Comparison of ENCODE assay signal across 9 mouse cellular contexts in genomic region chr10:128188242-128188877, GRCm38 (mm10). TPM values are rescaled to one million over a fixed set of nuclear protein-coding genes. Genes with fewer than 3 reads are reported as not detected.
DNase-seq lines count a peak whose midpoint lies in the region; ATAC-seq lines count a peak whose summit lies in the region.
"Had no signal": no experiment of that assay in that cellular context is flagged by ENCODE, and none has a peak within 500 bp of the region (broad histone marks: within the 10 kb centered on the region; RNA-seq: fewer than 3 reads in every experiment).

No protein-coding gene starts in this region.

- no peaks in the 10 kb centered on the region for H3K27me3 ChIP-seq in intestine, embryonic 14.5 days (replicated peaks; ENCODE audit: control insufficient read depth, insufficient read depth, low read length)
- no peaks in the 10 kb centered on the region for H3K27me3 ChIP-seq in intestine, embryonic 15.5 days (replicated peaks)
- peaks cover 6% of the 10 kb centered on the region for H3K27me3 ChIP-seq in embryonic facial prominence, embryonic 10.5 days (replicated peaks; ENCODE audit: low read depth, poor library complexity, severe bottlenecking)
- H3K27me3 ChIP-seq in midbrain, embryonic 16.5 days (ENCODE audit: control insufficient read depth, insufficient read depth, low read depth, low read length) = no peaks in the 10 kb centered on the region
- H3K27me3 ChIP-seq in splenic B cell, adult 2 months (ENCODE audit: control insufficient read depth, insufficient read depth, low read length, poor library complexity, severe bottlenecking) = no peaks in the 10 kb centered on the region; the same call in 1 of the 2 replicates
- H3K27me3 ChIP-seq: embryonic facial prominence, embryonic 12.5 days had no signal

- no peak overlapping the region for H3K4me2 ChIP-seq in intestine, embryonic 14.5 days (ENCODE audit: low read length)
- no peak overlapping the region for H3K4me2 ChIP-seq in intestine, embryonic 15.5 days (replicated peaks)
- 0 out of 2 replicates have a peak overlapping the region, but pooled peaks have one; percentile 5 for H3K4me2 ChIP-seq in midbrain, embryonic 16.5 days (ENCODE audit: low read length)
- H3K4me2 ChIP-seq: embryonic facial prominence, embryonic 12.5 days had no signal

- H3K9me3 ChIP-seq in intestine, embryonic 14.5 days (ENCODE audit: control insufficient read depth, low read length) = no peaks in the 10 kb centered on the region
- H3K9me3 ChIP-seq in intestine, embryonic 15.5 days = no peaks in the 10 kb centered on the region
- no peaks in the 10 kb centered on the region for H3K9me3 ChIP-seq in embryonic facial prominence, embryonic 10.5 days
- H3K9me3 ChIP-seq in midbrain, embryonic 16.5 days (replicated peaks; ENCODE audit: control insufficient read depth, low read length, poor library complexity, severe bottlenecking) = no peaks in the 10 kb centered on the region
- H3K9me3 ChIP-seq: embryonic facial prominence, embryonic 12.5 days had no signal

- H3K4me1 ChIP-seq in intestine, embryonic 14.5 days (replicated peaks; ENCODE audit: control insufficient read depth, insufficient read depth, low read length) = no peaks in the 10 kb centered on the region
- H3K4me1 ChIP-seq in intestine, embryonic 15.5 days (replicated peaks) = no peaks in the 10 kb centered on the region
- no peaks in the 10 kb centered on the region for H3K4me1 ChIP-seq in embryonic facial prominence, embryonic 10.5 days
- H3K4me1 ChIP-seq in midbrain, embryonic 16.5 days (ENCODE audit: control insufficient read depth, insufficient read depth, low read length) = peaks cover 3% of the 10 kb centered on the region; the same call in 1 of the 2 replicates
- H3K4me1 ChIP-seq: embryonic facial prominence, embryonic 12.5 days had no signal

- WGBS in intestine, embryonic 14.5 days = 48% methylated on average over 2 of the region's 2 CpGs
- 47% methylated on average over 2 of the region's 2 CpGs for WGBS in intestine, embryonic 15.5 days
- 51% methylated on average over 2 of the region's 2 CpGs for WGBS in embryonic facial prominence, embryonic 10.5 days
- 47% methylated on average over 2 of the region's 2 CpGs for WGBS in midbrain, embryonic 16.5 days

- ATAC-seq in intestine, embryonic 14.5 days (replicated peaks; ENCODE audit: low FRiP score, low TSS enrichment, low read depth) = no peak
- ATAC-seq in intestine, embryonic 15.5 days = no peak
- no peak for ATAC-seq in midbrain, embryonic 16.5 days

- H3K9ac ChIP-seq in intestine, embryonic 14.5 days (ENCODE audit: low read length) = no peak overlapping the region
- H3K9ac ChIP-seq in intestine, embryonic 15.5 days = no peak overlapping the region
- H3K9ac ChIP-seq in midbrain, embryonic 16.5 days (ENCODE audit: low read depth, low read length) = no peak overlapping the region
- H3K9ac ChIP-seq: embryonic facial prominence, embryonic 12.5 days had no signal

- H3K27ac ChIP-seq in intestine, embryonic 14.5 days (ENCODE audit: low read depth) = no peak overlapping the region
- H3K27ac ChIP-seq in intestine, embryonic 15.5 days = no peak overlapping the region
- no peak overlapping the region for H3K27ac ChIP-seq in embryonic facial prominence, embryonic 10.5 days (replicated peaks)
- H3K27ac ChIP-seq in midbrain, embryonic 16.5 days (ENCODE audit: low read length) = no peak overlapping the region
- H3K27ac ChIP-seq: embryonic facial prominence, embryonic 12.5 days had no signal

- DNase-seq in intestine, embryonic 14.5 days (ENCODE audit: low spot score) = peak; percentile 82
- DNase-seq in adrenal gland, adult 8-10 months = peak; percentile 55
- peak; percentile 72 for DNase-seq in embryonic facial prominence, embryonic 10.5 days (ENCODE audit: low spot score)
- DNase-seq in heart, postnatal 36 days = peak; percentile 77 to 86
- DNase-seq in left cerebral cortex, postnatal 10 days (ENCODE audit: extremely low spot score in 1 of 2, low spot score in 2 of 2) = peak; percentile 68 to 74
- peak; percentile 87 for DNase-seq in splenic B cell, adult 2 months (ENCODE audit: low read depth, low spot score)

- intact Hi-C loops in heart, postnatal 36 days (cut with DNase I) = loop anchor here (1.0 to 10.0 kb wide), 3 partner anchors 48 to 234 kb away; partner anchors contain the start of gene Baz2a
- intact Hi-C loops in left cerebral cortex, postnatal 10 days (cut with DNase I) = loop anchor here (2.0 to 10.0 kb wide), 3 partner anchors 46 to 454 kb away; partner anchors contain the start of genes Baz2a and Zbtb39

- H3K4me3 ChIP-seq in intestine, embryonic 14.5 days (ENCODE audit: low read depth, low read length) = no peak overlapping the region
- H3K4me3 ChIP-seq in intestine, embryonic 15.5 days (replicated peaks) = no peak overlapping the region
- H3K4me3 ChIP-seq in embryonic facial prominence, embryonic 10.5 days = no peak overlapping the region
- H3K4me3 ChIP-seq in midbrain, embryonic 16.5 days (ENCODE audit: low read depth, low read length) = no peak overlapping the region
- H3K4me3 ChIP-seq: embryonic facial prominence, embryonic 12.5 days had no signal

- H3K36me3 ChIP-seq in intestine, embryonic 14.5 days (ENCODE audit: control insufficient read depth, insufficient read depth, low read length) = no peaks in the 10 kb centered on the region
- no peaks in the 10 kb centered on the region for H3K36me3 ChIP-seq in intestine, embryonic 15.5 days
- no peaks in the 10 kb centered on the region for H3K36me3 ChIP-seq in embryonic facial prominence, embryonic 10.5 days (replicated peaks)
- H3K36me3 ChIP-seq in midbrain, embryonic 16.5 days (ENCODE audit: control insufficient read depth, insufficient read depth, low read length) = no peaks in the 10 kb centered on the region
- H3K36me3 ChIP-seq in splenic B cell, adult 2 months (ENCODE audit: control insufficient read depth, insufficient read depth, low read length, poor library complexity, severe bottlenecking) = no peaks in the 10 kb centered on the region
- H3K36me3 ChIP-seq: embryonic facial prominence, embryonic 12.5 days had no signal

RNA-seq across cellular contexts. Expression of gene Gls2, which starts 5.9 kb away (rescaled TPM):
- 1.7 TPM in 2 replicates for polyA plus RNA-seq in intestine, embryonic 14.5 days (2014; fragmentation: Nextera tagmentation; extraction: Ambion mirVana)
- polyA plus RNA-seq in intestine, embryonic 15.5 days (2015; fragmentation: Nextera tagmentation; extraction: Ambion mirVana) = 1.8 and 3.3 TPM in 2 replicates
- total RNA-seq in adrenal gland, adult 8-10 months (2022) = 1 to 10 TPM; 2.5 to 4.2 (median 3.5) TPM
- polyA plus RNA-seq in embryonic facial prominence, embryonic 10.5 days (2016; fragmentation: Nextera tagmentation; extraction: Ambion mirVana) = 1.4 and 1.5 TPM in 2 replicates
- under 1 TPM; 0.58 to 0.92 TPM for total RNA-seq in heart, postnatal 36 days (2021)
- 10 to 100 TPM; 17.8 to 18.7 TPM for total RNA-seq in left cerebral cortex, postnatal 10 days (2021)
- 1.1 and 1.7 TPM in 2 replicates for polyA plus RNA-seq in midbrain, embryonic 16.5 days (2015; fragmentation: Nextera tagmentation; extraction: Ambion mirVana)

RNA-seq across cellular contexts. Expression of gene Rbms2, which starts 8.3 kb away (rescaled TPM):
- 25.3 and 31.0 TPM in 2 replicates for polyA plus RNA-seq in intestine, embryonic 14.5 days (2014; fragmentation: Nextera tagmentation; extraction: Ambion mirVana)
- polyA plus RNA-seq in intestine, embryonic 15.5 days (2015; fragmentation: Nextera tagmentation; extraction: Ambion mirVana) = 24.8 and 27.0 TPM in 2 replicates
- total RNA-seq in adrenal gland, adult 8-10 months (2022) = 100 to 1,000 TPM in 2 of 4 experiments, 10 to 100 TPM in 2; 83.6 to 110 (median 99.3) TPM
- 27.9 and 31.0 TPM in 2 replicates for polyA plus RNA-seq in embryonic facial prominence, embryonic 10.5 days (2016; fragmentation: Nextera tagmentation; extraction: Ambion mirVana)
- 10 to 100 TPM; 89.2 to 95.3 TPM for total RNA-seq in heart, postnatal 36 days (2021)
- 10 to 100 TPM; 10.7 to 11.6 TPM for total RNA-seq in left cerebral cortex, postnatal 10 days (2021)
- 7.0 and 7.8 TPM in 2 replicates for polyA plus RNA-seq in midbrain, embryonic 16.5 days (2015; fragmentation: Nextera tagmentation; extraction: Ambion mirVana)

RNA-seq across cellular contexts. Expression of gene Spryd4, which starts 23.2 kb away (rescaled TPM):
- 34.9 and 37.2 TPM in 2 replicates for polyA plus RNA-seq in intestine, embryonic 14.5 days (2014; fragmentation: Nextera tagmentation; extraction: Ambion mirVana)
- polyA plus RNA-seq in intestine, embryonic 15.5 days (2015; fragmentation: Nextera tagmentation; extraction: Ambion mirVana) = 34.8 and 35.9 TPM in 2 replicates
- total RNA-seq in adrenal gland, adult 8-10 months (2022) = 10 to 100 TPM; 15.3 to 17.3 (median 16.9) TPM
- 31.3 and 31.8 TPM in 2 replicates for polyA plus RNA-seq in embryonic facial prominence, embryonic 10.5 days (2016; fragmentation: Nextera tagmentation; extraction: Ambion mirVana)
- total RNA-seq in heart, postnatal 36 days (2021) = 10 to 100 TPM; 35.7 to 41.4 TPM
- total RNA-seq in left cerebral cortex, postnatal 10 days (2021) = 10 to 100 TPM; 11.5 to 12.6 TPM
- polyA plus RNA-seq in midbrain, embryonic 16.5 days (2015; fragmentation: Nextera tagmentation; extraction: Ambion mirVana) = 19.6 and 22.1 TPM in 2 replicates

RNA-seq across cellular contexts. Expression of gene Mip, which starts 37.3 kb away (rescaled TPM):
- polyA plus RNA-seq in intestine, embryonic 14.5 days (2014; fragmentation: Nextera tagmentation; extraction: Ambion mirVana) = not detected in 2 replicates
- polyA plus RNA-seq in intestine, embryonic 15.5 days (2015; fragmentation: Nextera tagmentation; extraction: Ambion mirVana) = 0.19 TPM in 1 of 2 replicates, not detected in the other
- not detected for total RNA-seq in adrenal gland, adult 8-10 months (2022)
- not detected in 2 replicates for polyA plus RNA-seq in embryonic facial prominence, embryonic 10.5 days (2016; fragmentation: Nextera tagmentation; extraction: Ambion mirVana)
- not detected for total RNA-seq in heart, postnatal 36 days (2021)
- not detected for total RNA-seq in left cerebral cortex, postnatal 10 days (2021)
- polyA plus RNA-seq in midbrain, embryonic 16.5 days (2015; fragmentation: Nextera tagmentation; extraction: Ambion mirVana) = 0.11 and 0.24 TPM in 2 replicates

RNA-seq across cellular contexts. Expression of gene Timeless, which starts 43.5 kb away (rescaled TPM):
- polyA plus RNA-seq in intestine, embryonic 14.5 days (2014; fragmentation: Nextera tagmentation; extraction: Ambion mirVana) = 58.1 and 59.5 TPM in 2 replicates
- 40.8 and 41.3 TPM in 2 replicates for polyA plus RNA-seq in intestine, embryonic 15.5 days (2015; fragmentation: Nextera tagmentation; extraction: Ambion mirVana)
- total RNA-seq in adrenal gland, adult 8-10 months (2022) = 10 to 100 TPM in 2 of 4 experiments, 1 to 10 TPM in 2; 8.0 to 14.4 (median 11.1) TPM
- polyA plus RNA-seq in embryonic facial prominence, embryonic 10.5 days (2016; fragmentation: Nextera tagmentation; extraction: Ambion mirVana) = 95.9 and 103 TPM in 2 replicates
- total RNA-seq in heart, postnatal 36 days (2021) = 10 to 100 TPM in 1 of 2 experiments, 1 to 10 TPM in 1; 8.9 to 12.2 TPM
- total RNA-seq in left cerebral cortex, postnatal 10 days (2021) = 1 to 10 TPM; 8.3 to 9.7 TPM
- polyA plus RNA-seq in midbrain, embryonic 16.5 days (2015; fragmentation: Nextera tagmentation; extraction: Ambion mirVana) = 15.6 and 16.1 TPM in 2 replicates
